Mouse (Mus musculus): ENCODE measurements around the gene Cdk18.

DNA sequence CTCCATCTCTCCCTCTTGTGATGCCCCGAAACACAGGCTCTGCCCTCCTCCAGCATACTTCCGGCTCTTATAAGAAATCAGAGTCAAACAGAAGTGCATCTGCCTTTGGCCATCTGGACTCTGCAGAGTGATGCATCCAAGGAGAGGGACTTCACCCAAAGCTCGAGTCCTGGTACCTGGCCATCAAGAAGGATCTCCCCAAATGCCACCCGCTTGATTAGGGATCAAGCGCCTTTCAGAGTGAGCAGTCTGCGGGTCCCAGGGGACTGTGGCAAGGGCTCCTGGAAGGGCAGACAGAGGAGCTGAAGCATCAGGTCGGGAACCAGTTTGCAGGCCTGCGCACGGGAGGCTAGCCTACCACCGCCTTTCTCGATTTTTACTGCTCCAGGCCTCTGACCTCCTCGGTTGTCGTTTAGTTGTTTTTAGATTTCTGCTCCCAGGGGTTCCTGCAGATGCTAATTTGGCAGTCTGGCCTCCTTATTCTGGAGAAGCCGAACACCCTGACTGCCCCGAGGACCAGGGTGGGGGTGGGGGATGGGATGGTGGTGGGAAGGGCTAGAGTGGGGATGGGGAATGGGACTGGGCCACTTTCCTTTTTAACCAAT, 13.7 kb upstream of the Cdk18 start:
- TF ChIP-seq CTCF (IDR thresholded peaks at IDR 0.05; ENCODE audit: low read depth, low read length) = no peak
- no peak for TF ChIP-seq POLR2A (IDR thresholded peaks at IDR 0.05; ENCODE audit: extremely low read depth, insufficient read depth, low read length)

Data from liver, adult 2 months (tissue).